Mouse (Mus musculus): ENCODE results near the gene Bahcc1.

Gene Bahcc1

GRCm38 (mm10) chr11:120232230-120233097, at the start of gene Bahcc1:
Gene Bahcc1 (plus strand): TSS chr11:120232947.
- DNase-seq = peak; percentile 100

DNA sequence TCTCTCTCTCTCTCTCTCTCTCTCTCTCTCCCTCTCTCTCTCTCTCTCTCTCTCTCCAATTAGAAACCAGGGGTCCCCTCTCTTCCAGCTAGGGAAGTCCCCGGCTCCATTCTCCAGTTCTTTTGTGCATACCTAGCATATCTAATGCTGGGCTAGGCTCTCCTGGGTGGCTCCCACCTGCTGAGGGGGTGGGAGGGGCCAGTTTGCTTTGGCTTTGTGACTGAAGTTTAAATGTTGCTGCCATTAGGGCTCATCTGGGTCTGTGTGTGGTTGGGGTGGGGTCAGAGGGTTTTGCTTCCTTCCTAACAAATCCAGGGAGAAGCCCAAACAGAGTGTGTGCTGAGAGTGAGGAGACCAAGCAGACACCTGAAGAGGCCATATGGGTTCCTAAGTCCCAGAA, 49.6 kb upstream of the Bahcc1 start:
- peak in 1 of 2 experiments; percentile 36 for DNase-seq

GRCm38 (mm10) chr11:120183708-120184107, 49.0 kb upstream of the Bahcc1 start:
- DNase-seq = peak in 1 of 2 experiments; percentile 52

DNA sequence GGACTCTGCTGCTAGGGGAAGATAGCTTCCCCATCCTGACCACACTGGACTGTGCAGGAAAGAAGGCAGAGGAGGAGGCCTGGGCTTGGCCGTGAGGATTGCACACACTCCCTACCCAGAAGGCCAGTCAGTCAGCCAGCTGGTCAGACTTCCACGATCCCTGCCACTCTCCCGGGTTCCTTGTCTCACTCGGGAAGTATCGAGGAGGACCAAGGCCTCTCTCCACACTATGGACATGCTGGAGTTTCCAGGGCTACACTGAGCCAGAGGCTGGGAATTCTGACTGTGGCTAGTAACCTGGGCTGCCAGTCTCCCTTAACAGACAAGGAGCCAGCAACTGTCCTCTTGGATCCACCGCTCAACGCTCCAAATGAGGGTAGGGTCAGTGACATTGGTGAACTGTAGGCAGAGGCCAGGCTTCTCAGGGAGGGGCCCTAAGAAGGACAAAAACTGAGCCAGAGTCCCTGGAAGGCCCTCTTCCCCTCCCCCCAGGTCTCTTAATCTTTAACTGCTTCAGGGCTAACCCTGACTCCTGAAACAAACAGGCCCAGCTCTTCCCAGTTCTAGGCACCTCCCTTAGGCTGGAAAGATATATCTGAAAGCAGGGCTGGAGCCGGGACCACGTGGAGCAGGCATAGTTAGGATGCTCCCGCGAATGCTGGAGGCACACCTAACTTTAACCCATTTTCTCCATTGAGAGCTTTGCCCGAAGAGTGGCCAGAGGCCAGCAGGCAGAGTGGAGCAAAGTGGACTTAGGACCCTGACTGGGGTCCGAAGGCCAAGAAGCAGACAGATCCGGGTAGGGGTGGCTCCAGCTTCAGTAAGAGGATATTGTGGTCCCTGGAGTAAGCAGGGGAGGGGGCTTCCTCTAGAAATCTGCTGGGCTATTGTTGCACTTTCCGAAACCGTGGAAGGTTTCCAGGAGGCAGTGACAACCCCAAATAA, 48.1 kb upstream of the Bahcc1 start:
- DNase-seq = peak; percentile 74 to 84

DNA sequence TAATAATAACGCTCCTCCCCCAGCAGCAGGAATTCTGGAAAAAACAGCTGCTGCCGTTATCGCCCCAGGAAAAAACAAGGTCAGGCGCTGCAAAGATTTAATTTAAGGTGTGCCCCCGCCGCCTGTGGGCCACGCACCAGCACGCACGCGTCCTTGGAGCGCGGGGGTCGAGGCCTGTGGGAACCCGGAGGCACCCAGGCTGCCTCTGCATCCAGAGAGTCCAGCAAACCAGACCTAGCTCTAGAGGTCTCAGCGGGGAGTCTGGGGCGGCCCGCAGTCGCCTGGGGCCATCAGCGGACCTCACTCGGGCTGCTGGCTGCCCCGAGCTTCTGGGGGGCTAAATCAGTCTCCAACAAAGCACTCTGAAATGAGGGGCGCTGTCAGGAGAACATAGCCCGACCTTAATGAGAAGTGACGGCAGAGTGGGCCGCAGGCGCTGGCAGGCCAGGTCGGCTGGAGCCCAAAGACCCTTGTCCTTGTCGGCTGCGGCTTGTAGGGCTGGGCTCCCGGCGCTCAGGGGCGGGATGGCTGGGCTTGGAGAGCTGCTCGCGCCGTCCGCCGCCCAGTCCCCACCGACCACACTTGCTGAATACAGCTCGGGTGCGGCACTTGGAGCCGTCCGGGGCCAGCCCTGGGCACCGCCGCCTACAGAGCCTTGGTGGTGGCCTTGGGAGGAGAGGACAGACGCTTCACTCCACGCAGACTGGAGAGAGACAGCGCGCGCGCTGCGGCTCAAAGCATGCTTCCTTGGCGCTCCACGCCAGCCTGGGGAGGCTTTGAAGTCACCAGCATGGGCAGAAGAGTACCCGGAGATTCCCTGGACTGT, 47.2 kb upstream of the Bahcc1 start:
- DNase-seq = peak; percentile 69 to 81

DNA sequence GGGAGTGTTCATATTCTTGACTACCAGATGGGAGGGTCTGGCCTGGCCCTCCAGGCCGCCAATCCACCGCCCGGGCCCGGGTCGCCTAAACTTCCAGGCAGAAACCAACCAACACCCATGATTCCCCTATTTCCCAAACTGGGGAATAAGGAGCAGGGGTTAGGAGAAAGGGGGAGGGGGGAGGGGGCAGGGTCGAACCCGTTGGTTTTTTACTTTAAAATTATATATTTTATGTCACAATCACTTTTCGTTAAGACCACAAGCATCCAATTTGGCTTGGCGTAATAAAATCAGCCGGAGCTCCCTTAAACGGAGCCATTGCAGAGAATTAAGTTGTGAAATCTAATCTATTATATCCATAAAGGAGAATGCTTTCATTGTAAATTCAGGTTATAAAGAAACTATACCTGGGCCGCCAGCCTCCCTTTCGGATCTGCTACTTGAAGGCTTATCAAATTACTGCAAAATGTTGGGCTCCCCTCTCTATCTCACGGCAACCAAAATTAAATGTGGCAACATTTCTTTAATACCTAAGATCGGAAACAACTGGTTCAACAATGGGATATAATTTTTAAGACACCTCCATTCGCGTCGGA, 46.5 kb upstream of the Bahcc1 start:
- no peak for DNase-seq

GRCm38 (mm10) chr11:120186821-120187235, 45.9 kb upstream of the Bahcc1 start:
- DNase-seq = peak; percentile 54 to 71

- DNase-seq = peak; percentile 69 to 76
Observed at GRCm38 (mm10) chr11:120187236-120188101, 45.3 kb upstream of the Bahcc1 start.

DNA sequence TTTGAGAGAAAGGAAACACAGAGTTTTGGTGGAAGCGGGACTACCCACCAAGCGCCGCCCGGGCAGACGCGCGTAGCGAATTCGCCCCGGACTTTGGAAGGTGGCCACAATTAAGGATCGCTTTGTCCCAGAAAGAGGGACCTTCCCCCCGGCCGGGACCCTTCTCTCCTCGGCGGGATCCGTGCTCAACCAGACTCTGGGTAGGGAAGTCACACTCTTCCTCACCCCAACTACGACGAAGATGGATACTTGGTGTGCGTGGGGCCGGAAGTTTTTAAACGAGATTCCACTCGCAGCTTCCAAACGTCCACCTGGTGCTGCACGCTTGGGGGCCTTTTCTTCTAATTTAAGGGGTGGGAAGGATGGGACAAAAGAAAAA, 44.7 kb upstream of the Bahcc1 start:
- DNase-seq = peak; percentile 60 to 76

- peak; percentile 64 to 79 for DNase-seq
Observed at GRCm38 (mm10) chr11:120188481-120189441, 44.0 kb upstream of the Bahcc1 start.

DNA sequence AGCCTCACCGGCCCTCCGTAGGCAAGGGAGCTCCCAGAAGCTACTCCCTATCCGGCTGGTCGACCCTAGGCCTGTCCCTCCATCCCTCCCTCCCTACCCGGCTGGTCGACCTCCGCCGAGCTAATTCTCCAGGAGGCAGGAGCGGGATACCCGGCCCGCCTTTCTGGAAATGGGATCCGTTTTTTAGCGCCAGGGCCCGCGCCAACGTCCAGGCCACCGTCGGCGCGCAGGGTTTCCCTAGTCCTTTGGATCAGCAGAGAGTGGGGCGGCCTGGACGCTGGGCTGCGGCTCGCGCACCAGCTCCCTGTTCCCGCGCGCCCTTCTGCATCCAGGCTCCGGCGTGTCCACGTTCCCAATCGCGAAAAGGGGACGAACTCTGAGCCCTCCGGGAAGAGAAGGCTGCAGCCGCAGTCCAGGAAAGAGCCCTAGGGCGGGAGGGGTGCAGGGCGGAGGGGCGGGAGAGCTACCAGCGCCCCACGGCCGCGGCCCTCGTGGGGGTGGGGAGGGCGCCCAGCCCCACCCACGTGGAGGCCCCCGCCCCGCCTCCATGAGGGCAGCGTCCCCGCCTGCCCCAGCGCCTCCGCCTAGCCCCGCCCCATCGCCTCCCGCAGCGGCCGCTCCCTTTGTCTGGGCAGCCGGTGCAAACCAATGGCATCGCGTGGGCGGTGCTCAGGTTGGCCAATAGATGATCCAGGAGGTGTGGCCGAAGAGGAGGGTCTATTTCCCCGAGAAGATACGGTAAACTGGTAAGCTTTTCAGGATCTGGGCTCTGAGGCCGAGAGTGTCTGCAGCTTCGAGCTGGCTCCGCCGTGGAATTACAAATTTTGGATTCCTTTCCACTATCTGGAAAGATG, 43.1 kb upstream of the Bahcc1 start:
- DNase-seq = peak; percentile 99 to 100

DNA sequence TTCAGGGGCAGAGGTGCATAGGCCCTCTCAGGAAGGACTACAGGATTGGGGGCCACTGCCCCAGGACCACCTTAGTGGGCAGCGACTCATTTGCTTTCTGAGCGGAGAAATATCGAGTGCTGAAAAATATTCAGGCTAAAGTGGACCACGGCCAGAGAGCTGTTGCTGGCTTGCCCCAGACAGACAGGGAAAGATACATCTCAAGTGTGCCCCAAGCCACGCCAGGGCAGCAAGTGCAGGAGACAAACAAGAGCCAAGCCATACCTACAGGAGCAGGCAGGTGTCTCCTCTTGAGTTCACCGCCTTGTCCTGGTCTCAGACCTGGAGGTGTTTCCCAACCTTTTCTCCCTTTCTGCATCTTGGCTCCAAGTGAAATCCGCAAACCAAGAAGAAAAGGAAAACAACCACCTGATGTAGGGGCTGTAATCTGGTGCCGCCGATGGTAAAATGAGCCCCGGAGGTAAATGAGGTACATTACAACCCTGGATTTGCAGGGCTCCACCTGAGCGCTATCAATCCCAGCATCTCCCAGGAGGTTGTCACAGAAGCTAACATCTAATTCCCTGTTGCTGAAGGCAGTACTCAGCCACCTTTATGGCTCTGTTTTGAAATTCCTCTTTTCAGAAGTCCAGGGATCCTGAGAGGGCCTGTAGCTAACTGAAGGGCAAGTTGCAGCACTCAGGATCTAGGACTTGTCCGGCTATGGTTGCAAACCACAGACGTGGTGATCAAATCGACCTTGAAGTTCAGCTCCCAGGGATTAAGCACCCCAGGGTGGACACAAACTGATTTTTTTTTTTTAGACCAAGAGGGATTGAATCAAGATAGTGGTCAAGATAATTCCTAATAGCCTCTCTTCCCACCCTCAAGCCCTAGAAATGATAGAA, 42.0 kb upstream of the Bahcc1 start:
- DNase-seq = peak in 1 of 2 experiments; percentile 49

DNA sequence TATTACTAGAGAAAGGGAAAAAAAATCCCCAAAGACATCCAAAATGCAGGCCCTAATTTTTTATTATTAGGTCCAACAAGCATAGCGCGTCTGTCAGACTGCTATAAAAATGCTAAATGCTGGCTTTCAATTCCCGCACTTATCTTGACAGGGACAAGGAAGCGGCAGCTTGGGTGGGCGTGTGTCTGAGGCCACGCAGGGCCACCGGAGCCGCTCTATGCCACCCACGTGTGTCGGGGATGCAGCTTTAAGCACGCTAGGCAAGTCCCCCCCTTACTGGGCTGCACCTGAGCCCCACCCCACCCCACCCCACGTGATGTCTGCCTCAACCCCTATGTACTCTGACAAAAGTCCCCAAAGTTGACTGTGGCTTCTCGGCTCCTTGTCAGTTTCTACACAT, 33.9 kb upstream of the Bahcc1 start:
- DNase-seq = peak in 1 of 2 experiments; percentile 58

- peak in 1 of 2 experiments; percentile 44 for DNase-seq
Observed at GRCm38 (mm10) chr11:120199766-120200165, 33.0 kb upstream of the Bahcc1 start.

DNA sequence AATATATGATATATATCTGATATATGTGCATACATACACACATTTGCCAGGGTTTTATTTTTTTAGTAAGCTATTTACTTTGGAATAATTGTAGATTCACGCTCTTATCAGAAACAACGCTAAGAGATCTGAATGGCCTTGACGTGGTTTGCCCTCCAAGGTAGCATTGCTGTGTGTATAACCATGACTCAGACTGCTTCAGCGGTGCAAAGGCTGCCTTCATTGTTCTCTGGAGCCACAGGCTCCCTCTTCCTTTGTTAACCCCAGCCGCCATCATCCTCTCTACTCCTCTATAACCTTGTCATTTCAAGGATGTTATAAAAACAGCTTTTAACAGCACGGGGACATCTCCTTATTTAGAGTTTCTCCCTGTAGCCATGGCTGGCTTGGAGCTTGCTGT, 32.1 kb upstream of the Bahcc1 start:
- no peak for DNase-seq

DNA sequence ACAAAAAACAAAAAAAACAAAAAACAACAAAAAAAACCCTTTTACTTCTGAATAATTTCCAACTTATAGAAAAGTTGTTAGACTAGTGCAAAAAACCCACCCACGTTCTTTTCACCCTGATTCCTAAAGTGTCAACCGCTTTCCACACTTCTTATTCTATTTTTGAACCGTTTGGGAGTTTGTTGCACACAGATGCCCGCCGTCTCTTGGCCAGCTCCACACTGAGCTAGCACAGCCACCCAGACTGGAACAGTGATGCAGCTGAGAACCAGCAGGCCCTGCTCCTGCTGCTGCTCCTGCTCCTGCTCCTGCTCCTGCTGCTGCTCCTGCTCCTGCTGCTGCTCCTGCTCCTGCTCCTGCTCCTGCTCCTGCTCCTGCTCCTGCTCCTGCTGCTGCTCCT, 28.5 kb upstream of the Bahcc1 start:
- no peak for DNase-seq

GRCm38 (mm10) chr11:120206069-120206668, 26.6 kb upstream of the Bahcc1 start:
- DNase-seq = peak in 1 of 2 experiments; percentile 37

All from kidney, postnatal 4 days (tissue).